Mouse (Mus musculus): ENCODE data around the gene Paox. TPM values are rescaled to one million over a fixed set of nuclear protein-coding genes. Genes with fewer than 3 reads are reported as not detected.
A peak's percentile ranks its signal among the peaks of the same experiment; 100 is the strongest.

Paox gene
- polyA plus RNA-seq, 1 experiment from 2014 or later: 12.4 TPM

GRCm38 (mm10) chr7:140170863-140171262, 55.3 kb downstream of the Paox start:
- ATAC-seq (replicated peaks; ENCODE audit: low FRiP score) (no peak), DNase-seq (ENCODE audit: low spot score) (no peak)
- Histone ChIP-seq H3K9me3 (ENCODE audit: control insufficient read depth, low read length) (no peaks in the 10 kb centered on the region), H3K4me1 (replicated peaks; ENCODE audit: control insufficient read depth, insufficient read depth, low read length) (no peaks in the 10 kb centered on the region), H3K27ac (ENCODE audit: low read depth, low read length) (no peak overlapping the region), H3K27me3 (ENCODE audit: control insufficient read depth, insufficient read depth, low read length) (no peaks in the 10 kb centered on the region), H3K4me3 (ENCODE audit: low read depth, low read length) (no peak overlapping the region), H3K9ac (ENCODE audit: low read length) (no peak overlapping the region), H3K36me3 (ENCODE audit: control insufficient read depth, insufficient read depth, low read length) (no peaks in the 10 kb centered on the region), H3K4me2 (ENCODE audit: low read depth, low read length, severe bottlenecking) (no peak overlapping the region)
- 92% methylated on average over 3 of the region's 3 CpGs for WGBS

- DNase-seq (ENCODE audit: low spot score) (no peak), ATAC-seq (replicated peaks; ENCODE audit: low FRiP score) (no peak)
- Histone ChIP-seq H3K27me3 (ENCODE audit: control insufficient read depth, insufficient read depth, low read length) (no peaks in the 10 kb centered on the region), H3K9me3 (ENCODE audit: control insufficient read depth, low read length) (no peaks in the 10 kb centered on the region), H3K27ac (ENCODE audit: low read depth, low read length) (no peak within 1 kb of the TSS), H3K4me3 (ENCODE audit: low read depth, low read length) (no peak within 1 kb of the TSS), H3K4me1 (replicated peaks; ENCODE audit: control insufficient read depth, insufficient read depth, low read length) (no peaks in the 10 kb centered on the region), H3K9ac (ENCODE audit: low read length) (no peak within 1 kb of the TSS), H3K4me2 (ENCODE audit: low read depth, low read length, severe bottlenecking) (no peak within 1 kb of the TSS), H3K36me3 (ENCODE audit: control insufficient read depth, insufficient read depth, low read length) (no peaks in the 10 kb centered on the region)
- 67% methylated on average over 1 of the region's 1 CpGs for WGBS
These were observed 57.3 kb downstream of the Paox start, which contains the start of gene Olfr523 for GRCm38 (mm10) chr7:140172936-140173335. Olfr523 (plus strand) TSS chr7:140173217.

- WGBS: 84% methylated on average over 2 of the region's 2 CpGs
- no peak for ATAC-seq (replicated peaks; ENCODE audit: low FRiP score)
- H3K27ac ChIP-seq (ENCODE audit: low read depth, low read length): no peak overlapping the region
These were observed 63.6 kb downstream of the Paox start for GRCm38 (mm10) chr7:140179176-140179575.

GRCm38 (mm10) chr7:140180692-140181091, 65.1 kb downstream of the Paox start:
- Histone ChIP-seq H3K27ac (ENCODE audit: low read depth, low read length) (no peak overlapping the region), H3K9ac (ENCODE audit: low read length) (no peak overlapping the region), H3K9me3 (ENCODE audit: control insufficient read depth, low read length) (no peaks in the 10 kb centered on the region), H3K27me3 (ENCODE audit: control insufficient read depth, insufficient read depth, low read length) (no peaks in the 10 kb centered on the region), H3K36me3 (ENCODE audit: control insufficient read depth, insufficient read depth, low read length) (no peaks in the 10 kb centered on the region), H3K4me3 (ENCODE audit: low read depth, low read length) (no peak overlapping the region), H3K4me2 (ENCODE audit: low read depth, low read length, severe bottlenecking) (no peak overlapping the region), H3K4me1 (replicated peaks; ENCODE audit: control insufficient read depth, insufficient read depth, low read length) (no peaks in the 10 kb centered on the region)
- ATAC-seq (replicated peaks; ENCODE audit: low FRiP score) (no peak), DNase-seq (ENCODE audit: low spot score) (no peak)
- WGBS: 77% methylated on average over 2 of the region's 2 CpGs

More at GRCm38 (mm10) chr7:140179176-140179575, 63.6 kb downstream of the Paox start:
- no peaks in the 10 kb centered on the region for H3K4me1 ChIP-seq (replicated peaks; ENCODE audit: control insufficient read depth, insufficient read depth, low read length)
- no peak overlapping the region for H3K9ac ChIP-seq (ENCODE audit: low read length)
- H3K27me3 ChIP-seq (ENCODE audit: control insufficient read depth, insufficient read depth, low read length): no peaks in the 10 kb centered on the region
- no peaks in the 10 kb centered on the region for H3K9me3 ChIP-seq (ENCODE audit: control insufficient read depth, low read length)
- no peaks in the 10 kb centered on the region for H3K36me3 ChIP-seq (ENCODE audit: control insufficient read depth, insufficient read depth, low read length)
- DNase-seq (ENCODE audit: low spot score): no peak
- no peak overlapping the region for H3K4me3 ChIP-seq (ENCODE audit: low read depth, low read length)
- H3K4me2 ChIP-seq (ENCODE audit: low read depth, low read length, severe bottlenecking): no peak overlapping the region

- Histone ChIP-seq H3K9ac (ENCODE audit: low read length) (no peak overlapping the region), H3K4me2 (ENCODE audit: low read depth, low read length, severe bottlenecking) (no peak overlapping the region), H3K27ac (ENCODE audit: low read depth, low read length) (no peak overlapping the region), H3K4me1 (replicated peaks; ENCODE audit: control insufficient read depth, insufficient read depth, low read length) (no peaks in the 10 kb centered on the region), H3K27me3 (ENCODE audit: control insufficient read depth, insufficient read depth, low read length) (no peaks in the 10 kb centered on the region), H3K9me3 (ENCODE audit: control insufficient read depth, low read length) (no peaks in the 10 kb centered on the region), H3K4me3 (ENCODE audit: low read depth, low read length) (no peak overlapping the region), H3K36me3 (ENCODE audit: control insufficient read depth, insufficient read depth, low read length) (no peaks in the 10 kb centered on the region)
- ATAC-seq (replicated peaks; ENCODE audit: low FRiP score) (no peak), DNase-seq (ENCODE audit: low spot score) (peak; percentile 4)
- 84% methylated on average over 4 of the region's 4 CpGs for WGBS
These were observed 68.6 kb downstream of the Paox start for GRCm38 (mm10) chr7:140184206-140184605.

Other genes starting within 250 kb of the Paox start
- gene Kndc1, start 221.1 kb upstream of the Paox start, polyA plus RNA-seq (2014; fragmentation: Nextera tagmentation; extraction: Ambion mirVana): 0.44 and 0.59 TPM in 2 replicates
- gene Utf1, start 172.0 kb upstream of the Paox start, polyA plus RNA-seq (2014; fragmentation: Nextera tagmentation; extraction: Ambion mirVana): not detected in 2 replicates
- 0.35 and 0.77 TPM in 2 replicates for gene 6430531B16Rik, start 137.0 kb upstream of the Paox start, polyA plus RNA-seq (2014; fragmentation: Nextera tagmentation; extraction: Ambion mirVana)
- 3.0 and 3.6 TPM in 2 replicates for gene Adam8, start 123.2 kb upstream of the Paox start, polyA plus RNA-seq (2014; fragmentation: Nextera tagmentation; extraction: Ambion mirVana)
- gene Zfp511, start 79.4 kb upstream of the Paox start, polyA plus RNA-seq (2014; fragmentation: Nextera tagmentation; extraction: Ambion mirVana): 42.6 and 48.2 TPM in 2 replicates
- 75.6 and 78.0 TPM in 2 replicates for gene Tubgcp2, start 79.1 kb upstream of the Paox start, polyA plus RNA-seq (2014; fragmentation: Nextera tagmentation; extraction: Ambion mirVana)
- 2.4 and 2.6 TPM in 2 replicates for gene Msx3, start 66.7 kb upstream of the Paox start, polyA plus RNA-seq (2014; fragmentation: Nextera tagmentation; extraction: Ambion mirVana)
- 7.2 and 7.9 TPM in 2 replicates for gene Caly, start 33.3 kb upstream of the Paox start, polyA plus RNA-seq (2014; fragmentation: Nextera tagmentation; extraction: Ambion mirVana)
- not detected in 2 replicates for gene Prap1, start 22.4 kb upstream of the Paox start, polyA plus RNA-seq (2014; fragmentation: Nextera tagmentation; extraction: Ambion mirVana)
- gene Fuom, start 13.4 kb upstream of the Paox start, polyA plus RNA-seq (2014; fragmentation: Nextera tagmentation; extraction: Ambion mirVana): 13.5 and 15.8 TPM in 2 replicates
- gene Echs1, start 677 bp downstream of the Paox start, polyA plus RNA-seq (2014; fragmentation: Nextera tagmentation; extraction: Ambion mirVana): 143 and 147 TPM in 2 replicates
- 27.8 and 34.1 TPM in 2 replicates for gene Mtg1, start 21.8 kb downstream of the Paox start, polyA plus RNA-seq (2014; fragmentation: Nextera tagmentation; extraction: Ambion mirVana)
- gene Sprn, start 39.1 kb downstream of the Paox start, polyA plus RNA-seq (2014; fragmentation: Nextera tagmentation; extraction: Ambion mirVana): 0.68 and 0.71 TPM in 2 replicates
- not detected in 2 replicates for gene Olfr522, start 49.0 kb downstream of the Paox start, polyA plus RNA-seq (2014; fragmentation: Nextera tagmentation; extraction: Ambion mirVana)
- gene Olfr523, start 57.4 kb downstream of the Paox start, polyA plus RNA-seq (2014; fragmentation: Nextera tagmentation; extraction: Ambion mirVana): not detected in 2 replicates
- gene Olfr524, start 90.2 kb downstream of the Paox start, polyA plus RNA-seq (2014; fragmentation: Nextera tagmentation; extraction: Ambion mirVana): not detected in 2 replicates
- gene Cd163l1, start 102.5 kb downstream of the Paox start, polyA plus RNA-seq (2014; fragmentation: Nextera tagmentation; extraction: Ambion mirVana): 0.05 TPM in 1 of 2 replicates, not detected in the other
- not detected in 2 replicates for gene 5830411N06Rik, start 131.5 kb downstream of the Paox start, polyA plus RNA-seq (2014; fragmentation: Nextera tagmentation; extraction: Ambion mirVana)
- not detected in 2 replicates for gene Olfr525, start 205.1 kb downstream of the Paox start, polyA plus RNA-seq (2014; fragmentation: Nextera tagmentation; extraction: Ambion mirVana)
- gene Olfr527, start 218.2 kb downstream of the Paox start, polyA plus RNA-seq (2014; fragmentation: Nextera tagmentation; extraction: Ambion mirVana): not detected in 2 replicates
- gene Olfr60, start 245.9 kb downstream of the Paox start, polyA plus RNA-seq (2014; fragmentation: Nextera tagmentation; extraction: Ambion mirVana): not detected in 2 replicates

Data from forebrain, embryonic 11.5 days (tissue).